Mouse (Mus musculus) limb, embryonic 10.5 days (tissue): ENCODE measurements at regions not wholly inside any gene's neighbourhood (a gene's known extent, or its start where the extent isn't known, plus 50 kb on each side); places are given as distances from the start of the nearest gene placed in this dataset.

ENCODE experiments used
- DNase-seq: peaks from one replicate; pipeline ENCODE4 v3.0.0-alpha.2; 2017; ENCODE audit warnings: low spot score
- H3K27ac ChIP-seq: fragments of 300-500 bp; sonication (generic); 2 replicates; pipeline ENCODE4 v1.5.1; 2016; ENCODE audit warnings: mild to moderate bottlenecking
- H3K27me3 ChIP-seq: fragments of 300-500 bp; sonication (generic); 2 replicates; pipeline ENCODE4 v1.6.1; 2016; ENCODE audit warnings: low read depth, mild to moderate bottlenecking; ENCODE audit not compliant: poor library complexity, severe bottlenecking
- H3K36me3 ChIP-seq: fragments of 300-500 bp; sonication (generic); 2 replicates; pipeline ENCODE4 v1.6.1; 2016; ENCODE audit warnings: mild to moderate bottlenecking, moderate library complexity
- H3K4me1 ChIP-seq: fragments of 300-500 bp; sonication (generic); 2 replicates; pipeline ENCODE4 v1.6.1; 2016
- H3K4me3 ChIP-seq: fragments of 300-500 bp; sonication (generic); 2 replicates; pipeline ENCODE4 v1.5.1; 2016; ENCODE audit warnings: mild to moderate bottlenecking, moderate library complexity
- H3K9me3 ChIP-seq: fragments of 300-500 bp; sonication (generic); replicated peaks from 2 replicates; pipeline ENCODE4 v1.6.1; 2016; ENCODE audit warnings: mild to moderate bottlenecking
- WGBS: fragments of 180-500 bp; shearing (Covaris S2); methylation state at CpG from one replicate; pipeline ENCODE4 v1.1.7; 2016; 5-methylcytosine and 5-hydroxymethylcytosine counted together

DNA sequence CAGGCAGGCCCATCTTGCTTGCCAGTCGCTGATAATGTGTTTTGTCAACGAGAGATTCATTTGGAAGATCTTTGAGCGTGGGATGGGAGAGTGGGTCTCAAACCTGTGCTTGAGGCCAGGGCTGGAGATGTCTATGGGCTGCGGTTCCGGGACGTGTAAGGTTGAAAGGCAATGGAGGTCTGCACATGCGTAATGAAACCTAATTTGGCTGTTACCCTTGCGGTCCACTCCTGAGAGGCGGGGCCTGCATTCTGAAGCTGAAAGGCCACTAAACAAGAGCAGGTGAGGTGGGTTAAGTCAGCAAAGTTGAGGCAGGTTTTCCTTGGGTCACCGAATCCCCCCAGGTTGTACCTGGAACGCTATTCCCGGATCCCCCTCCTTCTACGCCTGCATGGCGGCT is 83.3 kb upstream of the Smad3 start:
- no peak for DNase-seq
- Histone ChIP-seq H3K4me3 (no peak overlapping the region), H3K27ac (0 out of 2 replicates have a peak overlapping the region, but pooled peaks have one; percentile 17), H3K36me3 (no peaks in the 10 kb centered on the region), H3K9me3 (no peaks in the 10 kb centered on the region), H3K27me3 (peaks cover 10% of the 10 kb centered on the region), H3K4me1 (peaks cover 23% of the 10 kb centered on the region)
- WGBS: 86% methylated on average over 14 of the region's 14 CpGs

DNA sequence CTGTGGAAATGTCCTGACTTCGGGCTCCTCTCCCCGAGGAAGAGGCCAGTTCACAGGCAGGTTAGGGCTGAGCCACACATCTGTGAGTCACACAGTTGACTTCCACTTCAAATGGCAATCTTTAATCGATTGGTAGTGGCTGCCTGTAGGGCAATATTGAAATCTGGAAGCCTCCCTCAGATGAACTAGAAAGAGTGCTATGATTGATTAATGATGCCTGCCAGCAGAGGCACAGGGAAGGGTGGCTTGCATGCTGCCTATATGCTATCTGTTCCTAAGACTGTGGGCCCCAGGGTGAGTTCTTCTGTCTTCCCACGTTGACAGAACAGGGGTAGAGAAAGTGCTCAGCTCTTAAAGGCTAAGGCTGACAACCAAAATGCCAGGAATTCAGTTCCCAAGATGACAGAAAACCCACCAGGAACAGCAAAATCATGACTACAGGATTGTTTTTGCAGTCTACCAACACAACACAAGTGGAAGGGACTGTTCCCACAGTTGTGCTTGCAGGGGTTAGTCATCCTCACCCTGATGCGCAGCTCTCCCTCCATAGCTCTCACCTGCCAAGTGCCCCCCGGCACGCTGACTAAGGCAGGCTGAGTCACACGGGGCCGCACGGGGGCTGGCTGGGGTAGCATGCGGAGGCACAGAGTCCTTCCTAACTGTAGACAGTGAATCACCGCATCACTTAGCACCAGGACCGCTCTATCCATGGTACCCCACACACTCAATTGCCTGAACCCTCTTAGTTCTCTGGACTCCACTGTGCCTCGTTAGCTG is 81.4 kb upstream of the Smad3 start:
- no peaks in the 10 kb centered on the region for H3K36me3 ChIP-seq
- DNase-seq: no peak
- WGBS: 90% methylated on average over 14 of the region's 14 CpGs
- peaks cover 3% of the 10 kb centered on the region; the same call in 1 of the 2 replicates for H3K27me3 ChIP-seq
- H3K4me3 ChIP-seq: no peak overlapping the region
- no peaks in the 10 kb centered on the region for H3K9me3 ChIP-seq
- H3K27ac ChIP-seq: no peak overlapping the region
- H3K4me1 ChIP-seq: peaks cover 42% of the 10 kb centered on the region

DNA sequence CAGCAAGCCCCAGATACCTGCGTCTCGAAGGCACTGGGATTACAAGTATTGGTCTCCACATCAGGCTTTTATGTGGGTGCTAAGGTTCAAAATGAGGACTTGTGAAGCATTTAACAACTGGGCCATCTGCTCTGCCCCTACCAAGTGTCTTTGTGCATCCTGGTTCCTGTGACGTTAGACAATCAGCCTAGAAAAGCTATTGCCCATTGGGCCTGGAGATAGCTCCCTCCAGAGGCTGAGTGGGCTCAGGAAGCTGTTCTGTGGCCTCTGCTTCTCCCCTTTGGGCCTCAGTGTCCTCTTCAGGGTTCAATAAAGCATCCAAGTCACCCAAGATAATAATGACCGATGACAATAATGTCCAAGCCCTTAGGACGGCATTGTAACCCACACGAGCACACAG is 79.8 kb upstream of the Smad3 start:
- peaks cover 3% of the 10 kb centered on the region; the same call in 1 of the 2 replicates for H3K27me3 ChIP-seq
- no peak for DNase-seq
- peaks cover 45% of the 10 kb centered on the region for H3K4me1 ChIP-seq
- no peaks in the 10 kb centered on the region for H3K36me3 ChIP-seq
- 81% methylated on average over 6 of the region's 6 CpGs for WGBS
- peak overlapping the region; percentile 50 for H3K27ac ChIP-seq
- H3K9me3 ChIP-seq: no peaks in the 10 kb centered on the region
- H3K4me3 ChIP-seq: no peak overlapping the region

GRCm38 (mm10) chr9:63836565-63837284 is 78.9 kb upstream of the Smad3 start:
- H3K27me3 ChIP-seq: peaks cover 3% of the 10 kb centered on the region; the same call in 1 of the 2 replicates
- H3K9me3 ChIP-seq: no peaks in the 10 kb centered on the region
- WGBS: 67% methylated on average over 5 of the region's 5 CpGs
- peak; percentile 49 for DNase-seq
- no peaks in the 10 kb centered on the region for H3K36me3 ChIP-seq
- peaks cover 45% of the 10 kb centered on the region for H3K4me1 ChIP-seq
- peak overlapping the region; percentile 50 for H3K27ac ChIP-seq
- no peak overlapping the region for H3K4me3 ChIP-seq

DNA sequence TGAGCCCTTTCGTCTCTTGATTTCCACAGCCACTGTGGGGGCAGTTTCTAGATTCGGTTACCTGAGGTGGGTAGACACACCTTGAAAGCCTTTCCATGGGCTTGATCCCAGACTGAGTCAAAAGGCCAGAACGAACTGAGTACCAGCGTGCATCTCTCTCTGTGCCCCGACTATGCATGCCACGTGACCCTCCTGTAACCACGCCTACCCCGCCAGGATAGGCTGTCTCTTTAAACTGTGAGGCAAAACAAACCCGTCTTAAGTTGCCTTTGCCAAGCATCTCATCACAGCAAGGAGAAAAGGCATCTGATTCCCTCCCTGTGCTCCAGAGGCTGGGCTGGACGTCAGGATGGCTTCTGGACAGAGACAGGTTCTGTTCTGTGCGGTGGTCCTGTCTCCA is 78.2 kb upstream of the Smad3 start:
- Histone ChIP-seq H3K4me3 (no peak overlapping the region), H3K27me3 (peaks cover 3% of the 10 kb centered on the region; the same call in 1 of the 2 replicates), H3K36me3 (no peaks in the 10 kb centered on the region), H3K4me1 (peaks cover 42% of the 10 kb centered on the region), H3K9me3 (no peaks in the 10 kb centered on the region), H3K27ac (peak overlapping the region; percentile 50)
- 50% methylated on average over 11 of the region's 11 CpGs for WGBS
- DNase-seq: no peak

DNA sequence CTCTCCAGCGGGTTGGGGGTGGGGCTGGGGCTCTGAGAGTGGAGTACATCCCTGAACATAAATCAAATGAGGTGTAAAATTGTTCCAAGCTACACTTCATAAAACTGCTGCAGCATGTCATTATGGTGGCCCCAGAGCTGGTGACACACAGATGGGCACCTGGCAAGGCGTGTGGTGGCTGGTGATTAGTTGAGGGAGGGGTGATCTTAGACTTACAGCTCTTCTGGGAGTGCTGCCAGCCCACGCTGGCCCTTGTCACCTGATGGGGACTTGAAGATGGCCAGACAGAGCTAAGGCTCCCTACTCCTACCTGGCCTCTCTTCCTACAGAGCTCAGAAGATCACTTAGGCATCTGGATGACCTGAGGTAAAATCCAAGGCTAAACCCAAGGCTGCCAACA is 76.6 kb upstream of the Smad3 start:
- Histone ChIP-seq H3K9me3 (no peaks in the 10 kb centered on the region), H3K4me3 (no peak overlapping the region), H3K27me3 (peaks cover 3% of the 10 kb centered on the region; the same call in 1 of the 2 replicates), H3K36me3 (no peaks in the 10 kb centered on the region), H3K27ac (no peak overlapping the region), H3K4me1 (peaks cover 37% of the 10 kb centered on the region)
- 74% methylated on average over 3 of the region's 3 CpGs for WGBS
- no peak for DNase-seq

- H3K4me3 ChIP-seq: no peak overlapping the region
- WGBS: 84% methylated on average over 3 of the region's 3 CpGs
- H3K9me3 ChIP-seq: no peaks in the 10 kb centered on the region
- DNase-seq: no peak
- H3K36me3 ChIP-seq: no peaks in the 10 kb centered on the region
- no peak overlapping the region for H3K27ac ChIP-seq
- H3K4me1 ChIP-seq: no peaks in the 10 kb centered on the region
- no peaks in the 10 kb centered on the region for H3K27me3 ChIP-seq
Measured at GRCm38 (mm10) chr9:63818163-63818562, 60.4 kb upstream of the Smad3 start.

DNA sequence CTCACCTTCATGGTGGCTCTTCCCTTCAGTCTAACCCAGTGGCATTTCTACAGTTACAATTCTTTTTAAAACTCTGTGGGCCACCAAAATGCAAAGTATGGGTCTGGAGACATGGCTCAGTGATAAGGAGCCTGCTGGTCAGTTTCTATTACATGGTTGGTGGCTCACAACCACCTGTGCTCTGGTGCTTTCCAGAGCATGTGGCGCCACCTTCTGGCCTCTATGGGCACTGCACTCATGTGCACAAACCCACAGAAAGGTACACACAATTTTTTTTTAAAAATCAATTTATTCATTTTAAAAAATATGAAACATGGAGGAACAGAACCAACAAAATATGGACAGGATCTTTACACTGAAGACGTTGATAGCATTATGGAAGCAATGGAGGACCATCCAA is 58.7 kb upstream of the Smad3 start:
- no peaks in the 10 kb centered on the region for H3K9me3 ChIP-seq
- DNase-seq: no peak
- 57% methylated on average over 2 of the region's 2 CpGs for WGBS

DNA sequence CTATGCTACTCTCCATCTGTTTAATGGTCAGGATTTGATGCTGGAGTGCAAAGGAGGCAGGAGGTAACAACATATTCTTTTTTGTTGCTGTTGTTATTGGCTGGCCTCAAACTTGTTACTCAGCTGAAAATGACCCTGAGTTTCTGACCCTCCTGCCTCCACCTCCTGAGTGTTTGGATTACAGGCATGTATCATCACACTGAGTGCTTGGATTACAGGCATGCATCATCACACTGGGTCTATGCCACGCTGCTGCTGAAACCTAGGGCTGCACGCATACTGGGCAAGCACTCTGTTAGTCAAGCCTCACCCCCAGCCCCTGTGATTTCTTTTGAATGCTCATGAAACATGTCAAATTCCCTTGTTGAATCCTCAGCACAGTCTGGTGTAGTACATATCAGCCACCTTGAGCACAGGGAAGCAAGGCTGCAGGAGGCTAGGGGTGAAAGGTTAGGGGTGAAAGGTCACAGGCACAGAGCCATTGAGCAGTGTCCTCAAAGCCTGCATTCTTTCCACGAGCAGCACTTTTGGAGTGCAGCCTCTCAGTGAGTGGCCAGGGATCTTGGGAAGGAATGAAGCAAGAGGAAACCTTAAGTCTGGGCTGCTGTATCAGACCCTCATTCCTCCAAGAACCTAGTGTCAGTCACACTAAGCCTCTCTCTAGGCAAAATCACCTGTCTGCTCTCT is 52.2 kb upstream of the Smad3 start:
- H3K9me3 ChIP-seq: no peaks in the 10 kb centered on the region
- H3K4me1 ChIP-seq: peaks cover 14% of the 10 kb centered on the region
- H3K27ac ChIP-seq: 0 out of 2 replicates have a peak overlapping the region, but pooled peaks have one; percentile 9
- DNase-seq: no peak
- no peaks in the 10 kb centered on the region for H3K36me3 ChIP-seq
- H3K4me3 ChIP-seq: no peak overlapping the region
- H3K27me3 ChIP-seq: no peaks in the 10 kb centered on the region
- 63% methylated on average over 3 of the region's 3 CpGs for WGBS

More for the DNA sequence above, 58.7 kb upstream of the Smad3 start:
- Histone ChIP-seq H3K27ac (no peak overlapping the region), H3K4me1 (peaks cover 3% of the 10 kb centered on the region; the same call in 1 of the 2 replicates), H3K27me3 (no peaks in the 10 kb centered on the region), H3K36me3 (no peaks in the 10 kb centered on the region), H3K4me3 (no peak overlapping the region)
